Mouse (Mus musculus): ENCODE results near the gene Dzip1.
A peak's percentile ranks its signal among the peaks of the same experiment; 100 is the strongest.

Dzip1 gene

DNA sequence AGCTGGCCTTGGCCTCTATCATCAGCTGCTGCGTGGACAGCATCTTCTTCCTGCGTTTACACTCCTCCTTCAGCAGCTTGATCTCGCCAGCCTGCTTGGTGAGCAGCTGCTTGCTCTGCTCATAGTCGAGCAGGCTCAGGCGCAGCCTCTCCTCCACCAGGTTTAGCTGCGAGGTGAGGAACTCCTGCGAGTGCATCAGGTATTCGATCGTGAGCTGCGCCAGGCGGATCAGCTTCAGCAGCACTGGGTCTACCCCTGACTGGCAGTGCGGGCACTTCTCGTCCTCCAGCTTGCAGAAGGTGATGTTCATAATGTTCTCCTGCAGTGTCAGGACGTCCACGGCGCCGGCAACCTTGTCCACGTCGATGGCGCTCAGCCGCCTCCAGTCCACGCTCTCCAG, 3.0 kb downstream of the Dzip1 start:
- DNase-seq (ENCODE audit: low read depth), result no peak

DNA sequence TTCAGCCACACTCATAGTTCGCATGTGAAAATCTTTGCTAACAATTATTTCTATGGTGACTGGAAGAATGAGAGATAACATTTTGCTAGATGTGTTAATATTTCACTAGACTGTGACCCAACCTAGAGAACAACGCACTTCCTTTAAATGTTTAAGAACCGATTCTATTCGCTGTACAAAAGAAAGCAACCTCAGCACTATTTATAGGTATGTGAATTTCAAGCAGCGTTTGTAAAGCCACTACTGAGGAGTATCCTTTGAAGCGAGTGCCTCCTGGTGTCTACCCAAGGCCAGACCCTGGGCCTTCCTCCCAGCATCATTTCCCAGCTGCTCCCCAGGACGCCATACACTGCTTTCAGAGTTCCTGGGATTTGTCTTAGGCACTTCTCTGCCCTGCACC, 4.6 kb downstream of the Dzip1 start:
- no peak for DNase-seq (ENCODE audit: low read depth)

DNA sequence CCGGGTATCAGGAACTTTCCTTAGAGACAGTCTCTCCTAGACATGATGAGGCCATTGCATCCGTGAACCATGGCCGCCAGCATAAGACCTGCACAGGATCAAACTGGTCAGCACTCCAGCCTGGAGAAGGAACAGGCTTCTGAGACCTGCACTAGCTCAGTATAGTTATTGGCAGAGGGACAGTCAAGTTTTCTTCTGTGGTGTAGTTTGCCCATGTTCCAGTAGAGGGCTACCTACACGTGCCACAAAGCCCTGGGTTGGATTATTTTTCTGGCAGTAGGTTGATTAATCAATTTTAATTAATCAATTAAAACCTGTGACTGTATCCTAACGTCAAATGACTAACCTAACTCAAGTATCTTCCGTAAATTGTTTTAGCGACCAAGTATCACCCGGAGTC, 6.2 kb downstream of the Dzip1 start:
- DNase-seq (ENCODE audit: low read depth), result no peak

DNA sequence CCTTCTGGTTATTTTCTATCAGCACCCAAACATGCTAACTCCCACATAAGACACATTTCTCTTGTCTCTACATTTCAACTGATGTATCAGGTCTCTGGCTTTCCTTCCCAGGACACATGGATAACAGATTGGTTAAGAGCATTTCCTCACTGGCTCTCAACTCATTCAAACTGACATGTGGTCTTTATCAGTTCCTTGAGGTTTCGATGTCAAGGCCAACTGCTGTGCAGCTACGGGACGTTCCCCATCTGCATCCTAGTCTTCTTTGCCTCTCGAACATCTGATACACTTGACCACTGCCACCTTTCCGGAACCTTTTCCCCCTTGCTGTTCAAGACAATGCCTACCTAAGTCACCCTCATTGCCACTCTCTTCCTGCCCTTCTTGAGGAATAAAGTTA, 11.6 kb downstream of the Dzip1 start:
- DNase-seq (ENCODE audit: low read depth), result no peak

DNA sequence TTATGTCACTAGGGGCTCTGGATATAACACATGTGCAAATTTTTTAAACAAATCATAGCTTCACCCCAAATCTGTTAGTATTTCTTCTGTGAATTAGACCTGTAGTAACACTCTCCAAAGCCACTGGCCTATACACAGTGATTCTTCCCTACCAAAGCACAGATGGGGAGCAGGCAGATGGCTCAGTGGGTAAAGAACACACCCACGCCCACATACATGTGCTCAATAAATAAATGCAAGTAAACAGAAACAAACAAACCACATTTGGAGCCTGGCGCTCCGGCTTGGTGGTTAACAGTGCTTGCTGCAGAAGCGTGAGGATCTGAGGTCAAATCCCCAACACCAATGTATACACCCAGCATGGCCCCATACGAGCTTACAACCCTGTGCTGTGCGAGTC, 13.7 kb downstream of the Dzip1 start:
- DNase-seq (ENCODE audit: low read depth), result no peak

DNA sequence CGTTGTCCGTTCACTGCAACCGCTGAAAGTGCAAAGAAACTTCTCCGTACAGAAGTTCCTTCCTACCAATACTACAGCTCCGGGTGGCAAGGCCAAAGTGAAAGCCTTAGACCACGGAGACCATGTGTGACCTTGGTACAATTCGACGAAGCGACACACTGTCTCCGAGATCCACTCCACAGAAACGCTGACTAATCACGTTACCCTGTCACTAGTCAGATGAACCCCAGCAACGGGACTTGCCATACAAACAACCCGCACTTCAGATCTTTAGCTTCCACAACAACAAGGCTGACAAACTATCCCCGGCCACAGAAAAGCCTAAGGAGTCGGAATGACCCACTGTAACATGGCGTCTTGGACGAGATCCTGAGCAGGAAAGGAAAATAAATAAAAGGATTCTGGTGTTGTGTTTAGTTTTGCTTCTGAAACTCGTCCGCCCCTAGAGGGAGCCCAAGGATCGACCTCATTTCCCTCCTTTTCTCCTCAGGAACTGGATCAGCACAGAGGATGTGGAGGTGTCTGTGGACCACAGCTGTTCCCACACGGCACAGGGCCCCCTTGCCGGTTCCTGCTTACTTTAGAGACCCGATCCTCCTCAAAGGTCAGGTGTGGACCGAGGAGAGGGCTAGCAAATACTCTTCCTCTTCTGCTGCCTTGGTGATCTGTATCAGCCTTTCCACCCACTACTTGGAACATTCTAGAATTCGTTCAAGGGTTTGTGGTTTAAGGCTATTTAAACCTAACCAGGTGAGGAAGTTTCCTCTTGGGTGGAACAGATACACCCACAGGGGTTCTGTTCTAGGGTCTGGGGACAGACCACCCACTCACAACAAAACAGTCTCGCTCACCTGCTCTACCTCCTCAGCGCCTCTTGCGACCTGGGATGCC, 14.7 kb downstream of the Dzip1 start:
- peak; percentile 48 for DNase-seq (ENCODE audit: low read depth)

DNA sequence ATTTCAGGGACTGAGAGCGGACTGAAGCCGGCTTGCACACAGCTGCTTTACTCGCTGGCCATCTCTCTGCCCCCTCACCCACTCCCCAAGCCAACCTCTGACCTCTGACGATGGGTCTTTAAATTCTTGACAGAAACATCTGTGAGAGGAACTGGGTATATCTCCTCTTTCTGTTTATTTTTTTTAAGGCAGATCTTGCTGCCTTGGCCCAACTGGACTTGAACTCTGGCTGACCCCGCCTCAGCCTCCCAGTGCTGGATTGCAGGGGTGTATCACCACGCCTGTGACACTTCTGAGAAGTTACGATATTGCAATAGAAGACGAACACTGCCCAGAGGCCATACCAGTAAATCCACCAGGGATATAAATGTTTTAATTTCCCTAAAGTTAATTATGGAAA, 15.4 kb downstream of the Dzip1 start:
- DNase-seq (ENCODE audit: low read depth), result no peak

DNA sequence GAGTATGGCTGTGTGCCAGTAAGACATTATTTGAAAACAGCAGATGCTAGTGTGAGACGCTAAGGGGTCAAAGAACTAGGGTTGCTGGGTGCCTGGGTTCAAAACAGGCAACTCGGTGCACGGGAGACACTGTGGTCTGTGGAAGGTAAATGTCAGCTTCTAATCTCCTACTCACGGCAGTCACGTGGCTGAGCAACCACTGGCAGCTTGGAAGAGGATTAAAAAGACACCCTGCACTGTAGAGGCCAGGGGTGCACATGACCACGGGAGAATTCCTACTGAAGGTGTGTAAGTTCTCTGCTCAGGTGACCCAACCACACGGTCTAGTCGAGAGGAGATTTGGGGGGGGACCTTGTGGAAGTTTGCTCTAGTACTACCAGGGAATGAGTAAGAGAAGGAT, 17.7 kb downstream of the Dzip1 start:
- no peak for DNase-seq (ENCODE audit: low read depth)

DNA sequence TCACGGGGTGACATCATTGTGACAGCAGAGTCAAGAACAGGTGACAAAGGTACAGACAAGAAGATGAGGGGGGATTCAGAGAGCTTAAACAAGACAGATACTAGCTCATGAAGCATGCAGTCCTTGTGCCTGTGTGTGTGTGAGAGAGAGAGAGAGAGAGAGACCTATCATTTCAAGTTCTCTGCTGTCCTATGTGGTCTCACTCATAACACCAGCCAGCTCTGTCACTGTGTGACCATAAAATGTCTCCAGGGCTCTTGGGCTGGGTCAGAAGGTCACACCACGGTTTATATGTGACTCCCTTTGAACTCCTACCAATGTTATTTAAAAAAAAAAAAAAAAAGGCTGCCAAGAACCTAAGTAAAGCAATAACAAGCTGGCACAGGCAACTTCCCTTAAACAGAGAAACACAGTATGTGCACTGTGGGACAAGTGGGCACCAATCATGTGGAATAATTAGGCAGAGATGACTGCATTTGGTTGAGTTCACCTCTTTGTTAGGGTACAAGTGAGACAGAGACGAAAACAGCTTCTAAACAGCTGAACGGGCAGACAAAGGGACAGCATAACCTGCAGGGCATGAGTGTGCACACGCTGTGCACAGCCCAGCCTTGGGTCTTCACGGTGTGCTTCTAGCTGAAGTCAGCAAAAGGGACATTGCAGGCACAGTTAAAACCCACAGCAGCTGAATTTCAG, 21.2 kb downstream of the Dzip1 start:
- DNase-seq (ENCODE audit: low read depth), result no peak

DNA sequence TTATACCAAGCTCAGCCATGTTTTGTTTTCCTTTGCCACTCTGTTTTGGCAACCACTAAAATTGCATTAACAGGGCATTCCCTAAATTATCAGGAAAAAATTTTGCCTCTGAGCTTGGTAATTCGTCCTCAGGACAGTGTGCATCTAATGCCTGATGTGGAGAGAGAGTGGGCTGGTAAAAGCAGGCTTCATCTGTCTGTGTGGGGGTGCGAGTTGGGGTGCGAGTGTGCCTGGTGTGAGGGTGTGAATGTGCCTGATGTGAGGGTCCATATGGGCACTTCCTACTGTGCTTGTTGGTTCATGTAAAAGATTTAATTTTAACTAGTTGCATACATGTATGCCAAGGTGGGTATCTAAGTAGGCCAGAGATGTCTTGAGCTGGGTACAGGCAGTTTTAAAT, 21.9 kb downstream of the Dzip1 start:
- no peak for DNase-seq (ENCODE audit: low read depth)

DNA sequence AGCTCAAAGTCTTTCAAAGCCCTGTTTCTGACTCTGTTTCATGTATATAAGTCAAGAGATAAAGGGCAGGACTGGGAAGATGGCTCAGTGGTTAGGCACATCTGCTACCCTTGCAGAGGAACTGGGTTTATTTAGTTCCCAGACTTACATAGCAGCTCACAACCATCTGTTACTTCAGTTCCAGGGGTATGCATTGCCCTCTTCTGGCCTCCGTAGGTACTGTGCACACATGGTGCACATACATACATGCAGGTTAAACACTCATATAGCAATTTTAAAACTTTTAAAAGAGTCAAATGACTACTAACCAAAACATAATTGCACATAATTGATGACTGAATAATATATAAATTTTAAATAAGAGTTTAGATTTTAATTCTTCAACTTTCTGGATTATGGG, 24.3 kb downstream of the Dzip1 start:
- no peak for DNase-seq (ENCODE audit: low read depth)

DNA sequence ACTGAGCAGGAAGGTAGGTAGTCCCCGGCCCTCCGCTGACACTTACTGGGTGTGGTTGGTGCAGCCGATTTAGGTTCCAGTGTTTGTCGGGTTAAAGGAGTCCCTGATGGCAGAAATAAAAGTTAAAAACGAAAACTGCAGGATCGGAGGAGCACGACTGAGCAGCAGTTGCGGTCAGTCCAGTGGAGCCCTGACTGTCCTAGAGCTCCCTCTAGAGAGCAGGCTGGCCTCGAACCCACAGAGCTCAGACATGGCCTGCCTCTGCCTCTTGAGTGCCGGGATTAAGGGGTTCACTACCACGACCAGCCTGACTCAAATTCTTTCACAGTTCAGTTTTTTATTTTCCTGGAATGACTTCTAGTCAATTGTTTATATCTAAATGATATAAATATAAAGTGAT, 25.3 kb downstream of the Dzip1 start:
- no peak for DNase-seq (ENCODE audit: low read depth)

DNA sequence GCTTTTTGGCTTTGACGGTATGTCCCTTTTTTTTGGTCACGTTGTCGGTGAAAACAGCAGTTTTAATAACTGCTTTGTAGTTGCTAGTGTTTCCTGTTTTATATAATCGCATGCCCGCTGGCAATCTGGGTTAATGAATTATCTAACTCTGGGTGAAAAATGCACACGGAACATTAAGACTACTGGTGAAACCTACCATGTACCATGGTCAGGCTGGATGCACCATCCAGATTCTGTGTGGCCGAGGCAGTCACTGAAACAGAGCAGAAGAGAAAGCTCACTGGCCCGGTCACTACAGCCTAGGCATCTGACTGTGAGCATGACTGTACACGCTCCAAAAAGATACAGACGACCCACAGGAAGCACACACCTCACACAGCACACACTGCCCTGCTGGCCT, 29.6 kb downstream of the Dzip1 start:
- no peak for DNase-seq (ENCODE audit: low read depth)

DNA sequence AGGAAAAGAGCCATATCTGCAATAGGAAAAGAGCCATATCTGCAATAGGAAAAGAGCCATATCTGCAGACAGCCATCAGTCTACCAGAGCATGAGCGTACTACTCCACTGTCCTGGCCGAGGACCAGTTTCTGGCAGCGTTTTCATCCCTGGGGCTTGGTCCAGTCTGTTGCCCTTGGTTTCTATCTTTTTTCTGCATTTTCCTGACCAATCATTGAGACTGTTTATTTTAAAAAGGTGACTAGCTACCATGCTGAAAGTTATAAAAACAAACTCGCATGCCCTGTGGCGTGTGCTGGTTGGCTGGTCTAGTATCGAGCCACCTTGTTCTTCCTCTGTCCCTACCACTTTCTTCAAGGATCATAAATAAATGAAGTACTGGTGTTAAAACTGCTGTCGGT, 30.0 kb downstream of the Dzip1 start:
- DNase-seq (ENCODE audit: low read depth), result no peak

DNA sequence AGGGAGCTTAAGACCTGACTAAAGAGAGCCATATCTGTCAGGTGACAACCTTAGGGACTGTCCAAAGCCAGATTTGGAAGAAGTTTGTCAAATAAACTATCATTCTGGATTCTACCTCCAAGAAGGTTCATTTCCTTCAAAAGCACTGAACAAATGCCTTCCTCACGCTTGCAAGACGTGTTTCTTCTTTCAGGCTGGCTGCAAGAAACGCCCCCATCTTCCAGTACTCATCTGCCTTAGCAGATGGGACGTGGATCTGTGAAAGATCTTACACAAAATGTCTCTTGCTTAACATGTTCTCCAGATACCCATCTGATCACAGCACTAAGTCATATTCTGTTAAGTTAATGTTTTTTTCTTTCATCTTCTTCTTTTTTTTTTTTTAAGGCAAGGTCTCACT, 35.2 kb downstream of the Dzip1 start:
- no peak for DNase-seq (ENCODE audit: low read depth)

DNA sequence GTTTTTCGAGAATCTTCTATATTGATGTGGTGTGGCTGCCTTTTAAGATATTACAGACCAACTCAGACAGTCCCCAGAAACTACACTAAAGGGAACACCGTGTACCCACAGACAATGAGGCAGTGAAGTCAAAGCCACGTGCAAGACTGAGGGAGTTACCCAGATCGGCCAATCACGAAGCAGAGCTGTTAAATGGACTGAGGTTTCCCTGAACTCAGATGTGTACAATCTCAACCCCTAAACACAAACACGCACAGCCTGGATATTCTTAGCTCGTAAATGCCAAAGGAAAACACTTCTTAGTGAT, 41.1 kb downstream of the Dzip1 start:
- DNase-seq (ENCODE audit: low read depth), result no peak

DNA sequence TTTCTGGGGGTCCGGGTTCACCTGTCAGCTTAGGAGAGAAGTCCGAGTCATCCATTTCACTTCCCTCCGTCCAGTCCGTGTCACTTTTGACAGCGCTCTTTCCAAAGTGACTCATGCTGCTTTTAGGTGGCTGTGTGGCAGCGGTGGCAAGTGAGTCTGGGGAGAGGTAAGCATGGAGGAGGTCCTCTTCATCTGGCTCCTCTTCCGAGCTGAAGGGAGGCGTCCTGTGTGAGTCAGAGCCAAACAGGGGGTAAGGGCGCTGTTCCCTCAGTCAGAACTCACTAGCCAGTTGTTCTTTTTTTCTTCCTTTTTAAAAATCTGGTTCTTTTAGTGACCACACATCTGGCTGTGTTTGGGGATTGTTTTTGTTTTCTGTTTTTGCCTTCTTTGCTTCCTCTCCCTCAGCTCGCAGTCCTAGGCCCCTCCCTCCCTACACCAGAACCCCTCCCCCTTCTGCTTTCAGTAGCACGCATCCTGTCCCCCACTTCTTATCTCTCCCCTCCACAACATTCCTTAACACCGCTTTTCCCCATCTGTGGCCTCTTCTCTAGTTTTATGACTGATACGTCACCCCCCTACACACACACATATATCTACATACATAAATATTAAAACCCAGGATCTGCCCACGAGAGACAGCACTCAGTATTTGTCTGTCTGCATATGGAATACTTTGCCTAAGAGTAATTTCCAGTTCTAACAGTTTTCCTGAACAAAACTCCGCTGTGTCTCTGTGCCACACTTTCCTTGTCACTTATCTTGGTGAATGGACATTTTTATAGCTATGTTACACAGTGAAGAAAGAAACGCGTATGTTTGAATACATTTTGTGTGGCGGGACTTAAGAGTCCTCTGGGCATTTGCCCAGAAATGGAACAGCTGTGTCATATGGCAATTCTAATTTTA, 41.7 kb downstream of the Dzip1 start:
- no peak for DNase-seq (ENCODE audit: low read depth)

DNA sequence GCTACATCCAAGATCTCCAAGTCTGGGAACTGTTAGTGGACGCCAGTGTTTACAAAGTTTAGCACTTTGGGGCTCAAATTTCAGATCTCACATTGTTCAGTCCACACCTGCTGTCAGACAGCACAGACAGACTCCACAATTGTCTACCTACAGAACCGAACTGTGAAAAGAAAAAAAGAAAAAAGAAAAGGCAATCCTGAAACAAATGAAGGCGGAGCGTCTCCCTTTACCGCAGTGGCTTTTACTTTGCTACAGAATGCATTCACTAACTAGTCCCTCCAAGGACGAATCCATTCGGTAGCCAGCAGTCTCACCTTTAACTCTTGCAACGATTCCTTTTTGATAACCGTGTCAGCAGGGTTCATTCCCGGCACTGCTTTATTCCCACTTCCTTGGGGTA, 44.6 kb downstream of the Dzip1 start:
- DNase-seq (ENCODE audit: low read depth), result no peak

DNA sequence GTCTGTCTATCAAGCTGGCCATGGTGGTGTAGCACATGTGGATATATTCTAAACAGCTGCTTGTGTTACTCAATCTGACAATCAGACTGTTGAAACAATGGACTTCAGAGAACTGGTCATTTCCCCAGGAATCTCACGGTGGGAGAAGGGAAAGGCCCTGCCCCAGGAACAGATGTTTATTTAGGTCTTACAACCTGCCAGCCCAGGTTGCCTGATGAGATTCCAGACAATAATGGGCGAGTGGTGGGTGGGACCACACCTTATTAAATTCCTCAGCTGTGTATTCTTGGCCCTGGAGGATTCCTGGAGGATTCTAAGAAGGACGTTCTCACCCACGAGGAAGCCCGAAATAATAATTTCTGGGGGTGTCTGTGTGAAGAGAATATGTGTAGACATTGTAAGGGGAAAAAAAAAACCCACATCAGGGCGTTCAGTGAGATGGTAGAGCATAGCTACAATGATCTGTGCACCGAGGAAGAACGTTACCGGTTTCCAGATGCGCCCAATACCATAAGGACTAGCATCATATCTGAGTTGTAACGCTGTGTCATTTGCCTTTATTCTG, 46.8 kb downstream of the Dzip1 start:
- DNase-seq (ENCODE audit: low read depth), result no peak

DNA sequence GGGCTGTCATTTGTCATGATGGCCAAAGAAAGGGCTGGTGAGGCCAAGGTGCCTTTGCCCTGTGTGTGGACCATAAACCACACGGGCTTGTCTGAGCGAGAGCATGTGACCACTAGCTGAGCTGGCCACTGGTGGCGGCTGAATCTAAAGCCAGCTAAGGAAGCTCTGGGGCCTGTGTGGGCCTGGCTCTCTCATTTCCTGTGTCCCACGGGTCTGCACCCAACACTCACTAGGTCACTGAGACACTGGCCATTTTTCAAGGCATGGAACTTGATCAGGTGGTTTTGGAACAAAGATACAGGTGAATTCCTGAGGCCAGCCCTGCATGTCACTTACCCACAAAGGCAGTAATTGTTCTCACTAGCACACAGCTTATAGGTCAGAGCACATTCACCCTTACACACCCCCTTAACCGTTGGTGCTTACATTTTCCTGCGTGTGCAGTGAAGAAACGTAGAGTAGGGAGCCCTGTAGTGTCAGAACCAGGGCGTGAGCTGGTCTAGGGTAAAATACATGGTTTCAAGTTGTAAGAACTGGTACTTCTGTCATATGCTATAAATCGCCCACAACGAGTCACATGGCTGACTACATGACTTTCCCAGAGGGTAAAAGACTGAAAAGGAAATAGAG, 50.4 kb downstream of the Dzip1 start:
- no peak for DNase-seq (ENCODE audit: low read depth)

DNA sequence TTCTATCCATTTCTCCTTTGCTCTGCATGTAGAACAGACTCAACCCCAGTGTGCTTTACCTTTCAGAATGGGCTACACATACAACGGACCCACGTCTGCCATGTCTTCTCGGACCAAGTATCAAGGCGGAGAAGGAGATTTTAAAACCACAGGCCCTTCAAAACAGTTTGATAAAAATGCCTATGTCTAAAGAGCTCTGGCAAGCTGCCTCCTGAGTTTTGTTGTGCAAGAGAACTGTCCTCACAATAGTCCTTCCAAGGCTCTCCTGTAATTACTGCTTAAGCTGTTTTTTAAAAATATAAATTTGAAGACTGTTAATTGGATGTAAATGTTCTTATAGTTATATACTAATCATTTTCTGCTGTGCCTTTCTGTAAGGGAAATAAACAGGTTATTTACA, 51.1 kb downstream of the Dzip1 start:
- DNase-seq (ENCODE audit: low read depth), result no peak

DNA sequence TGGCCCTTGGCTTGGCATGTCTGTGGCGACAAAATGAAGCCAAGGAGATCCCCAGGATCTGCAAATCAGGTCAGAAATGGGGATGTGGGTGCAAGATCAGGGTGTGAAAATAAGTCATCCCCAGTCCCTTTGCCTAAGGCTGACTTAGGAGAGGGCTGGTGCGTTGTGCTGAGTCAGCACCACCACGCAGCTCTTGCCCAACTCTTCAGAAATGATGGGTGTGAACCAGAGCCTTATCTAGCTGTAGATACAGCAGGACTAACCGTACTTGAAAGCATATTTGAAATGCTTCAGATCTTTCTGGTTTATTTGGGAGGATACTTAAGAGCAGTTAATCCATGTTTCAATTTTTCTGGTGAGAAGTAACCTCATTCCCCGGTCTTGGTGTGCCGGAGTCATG, 55.5 kb downstream of the Dzip1 start:
- no peak for DNase-seq (ENCODE audit: low read depth)
